Mouse (Mus musculus) limb, embryonic 15.5 days (tissue): ENCODE results near the gene Etv1. TPM values are rescaled to one million over a fixed set of nuclear protein-coding genes. Genes with fewer than 3 reads are reported as not detected.

ENCODE experiments used
- ATAC-seq: fragments of 200-750 bp; cut with Nextera tagmentation; 2 replicates; pipeline ENCODE4 v1.8.0; 2017; ENCODE audit warnings: low read depth, moderate TSS enrichment; ENCODE audit not compliant: insufficient number of reproducible peaks, low FRiP score, low TSS enrichment
- H3K27ac ChIP-seq: fragments of 300-500 bp; sonication (generic); 2 replicates; pipeline ENCODE4 v1.5.1; 2015; ENCODE audit warnings: moderate library complexity, mild to moderate bottlenecking, inconsistent platforms
- H3K27me3 ChIP-seq: fragments of 300-500 bp; sonication (generic); 2 replicates; pipeline ENCODE4 v1.6.1; 2015; ENCODE audit warnings: inconsistent platforms
- H3K36me3 ChIP-seq: fragments of 300-500 bp; sonication (generic); 2 replicates; pipeline ENCODE4 v1.6.1; 2015; ENCODE audit warnings: inconsistent platforms
- H3K4me1 ChIP-seq: fragments of 300-500 bp; sonication (generic); 2 replicates; pipeline ENCODE4 v1.6.1; 2015; ENCODE audit warnings: inconsistent platforms
- H3K4me2 ChIP-seq: fragments of 300-500 bp; sonication (generic); 2 replicates; pipeline ENCODE4 v1.6.1; 2015; ENCODE audit warnings: mild to moderate bottlenecking, inconsistent platforms
- H3K4me3 ChIP-seq: fragments of 300-500 bp; sonication (generic); 2 replicates; pipeline ENCODE4 v1.5.1; 2015; ENCODE audit warnings: mild to moderate bottlenecking, inconsistent platforms
- H3K9ac ChIP-seq: fragments of 300-500 bp; sonication (generic); 2 replicates; pipeline ENCODE4 v1.6.1; 2015; ENCODE audit warnings: inconsistent platforms
- H3K9me3 ChIP-seq: fragments of 300-500 bp; sonication (generic); 2 replicates; pipeline ENCODE4 v1.6.1; 2016; ENCODE audit warnings: inconsistent platforms
- WGBS: fragments of 180-500 bp; shearing (Covaris S2); methylation state at CpG from one replicate; pipeline ENCODE4 v1.1.7; 2015; 5-methylcytosine and 5-hydroxymethylcytosine counted together
- polyA plus RNA-seq: library from polyadenylated mRNA; unstranded; fragments of >200 nt; fragmentation: Nextera tagmentation; extraction: Ambion mirVana; gene quantifications from 2 replicates; pipeline ENCODE4 v1.2.1, GENCODE M21; 2015

Etv1 gene
- 23.7 and 27.2 TPM in 2 replicates for polyA plus RNA-seq

GRCm38 (mm10) chr12:38779186-38779777 is at the start of gene Etv1:
TSS of gene Etv1 (plus strand) at chr12:38779380.
- H3K36me3 ChIP-seq, result no peaks in the 10 kb centered on the region
- peak within 1 kb of the TSS; percentile 61 for H3K4me3 ChIP-seq
- WGBS, result under 1% methylated on average over 20 of the region's 20 CpGs
- H3K27ac ChIP-seq, result peak within 1 kb of the TSS; percentile 95
- H3K27me3 ChIP-seq, result no peaks in the 10 kb centered on the region
- H3K4me2 ChIP-seq, result peak within 1 kb of the TSS; percentile 92
- peak within 1 kb of the TSS; percentile 47 for H3K9ac ChIP-seq
- H3K4me1 ChIP-seq, result no peaks in the 10 kb centered on the region; the same call in 1 of the 2 replicates
- peak; percentile 27 for ATAC-seq
- no peaks in the 10 kb centered on the region for H3K9me3 ChIP-seq

GRCm38 (mm10) chr12:38729661-38730060 is 49.5 kb upstream of the Etv1 start:
- Histone ChIP-seq H3K27ac (no peak overlapping the region), H3K4me3 (no peak overlapping the region), H3K4me1 (no peaks in the 10 kb centered on the region), H3K4me2 (no peak overlapping the region), H3K27me3 (no peaks in the 10 kb centered on the region), H3K9me3 (no peaks in the 10 kb centered on the region), H3K9ac (no peak overlapping the region), H3K36me3 (no peaks in the 10 kb centered on the region)
- ATAC-seq, result no peak
- WGBS, result 77% methylated on average over 3 of the region's 3 CpGs

GRCm38 (mm10) chr12:38730791-38731190 is 48.4 kb upstream of the Etv1 start:
- no peak for ATAC-seq
- no peak overlapping the region for H3K27ac ChIP-seq
- no peaks in the 10 kb centered on the region for H3K9me3 ChIP-seq
- H3K27me3 ChIP-seq, result no peaks in the 10 kb centered on the region
- H3K4me2 ChIP-seq, result no peak overlapping the region
- H3K4me3 ChIP-seq, result no peak overlapping the region
- WGBS, result 90% methylated on average over 2 of the region's 2 CpGs
- H3K4me1 ChIP-seq, result no peaks in the 10 kb centered on the region
- H3K9ac ChIP-seq, result no peak overlapping the region
- no peaks in the 10 kb centered on the region for H3K36me3 ChIP-seq

GRCm38 (mm10) chr12:38759322-38759721 is 19.9 kb upstream of the Etv1 start:
- H3K36me3 ChIP-seq, result no peaks in the 10 kb centered on the region
- no peak for ATAC-seq
- H3K9me3 ChIP-seq, result no peaks in the 10 kb centered on the region
- no peaks in the 10 kb centered on the region for H3K27me3 ChIP-seq
- H3K9ac ChIP-seq, result no peak overlapping the region
- no peak overlapping the region for H3K4me3 ChIP-seq
- H3K4me2 ChIP-seq, result no peak overlapping the region
- H3K27ac ChIP-seq, result no peak overlapping the region
- 27% methylated on average over 2 of the region's 2 CpGs for whole genome bisulfite sequencing
- H3K4me1 ChIP-seq, result no peaks in the 10 kb centered on the region

GRCm38 (mm10) chr12:38777316-38777715 is 1.9 kb upstream of the Etv1 start:
- H3K9ac ChIP-seq, result no peak overlapping the region
- peak overlapping the region; percentile 95 for H3K27ac ChIP-seq
- H3K36me3 ChIP-seq, result no peaks in the 10 kb centered on the region
- no peak for ATAC-seq
- no peaks in the 10 kb centered on the region for H3K27me3 ChIP-seq
- H3K4me1 ChIP-seq, result no peaks in the 10 kb centered on the region; the same call in 1 of the 2 replicates
- peak overlapping the region; percentile 92 for H3K4me2 ChIP-seq
- 42% methylated on average over 7 of the region's 7 CpGs for WGBS
- H3K9me3 ChIP-seq, result no peaks in the 10 kb centered on the region
- H3K4me3 ChIP-seq, result peak overlapping the region; percentile 61

GRCm38 (mm10) chr12:38777957-38778298 is 1.3 kb upstream of the Etv1 start:
- Histone ChIP-seq H3K36me3 (no peaks in the 10 kb centered on the region), H3K9me3 (no peaks in the 10 kb centered on the region), H3K9ac (no peak overlapping the region), H3K4me3 (peak overlapping the region; percentile 61), H3K4me1 (no peaks in the 10 kb centered on the region; the same call in 1 of the 2 replicates), H3K27ac (peak overlapping the region; percentile 95), H3K27me3 (no peaks in the 10 kb centered on the region), H3K4me2 (peak overlapping the region; percentile 92)
- 5% methylated on average over 6 of the region's 6 CpGs for WGBS
- no peak for ATAC-seq

- Histone ChIP-seq H3K9me3 (no peaks in the 10 kb centered on the region), H3K36me3 (no peaks in the 10 kb centered on the region), H3K4me2 (peak overlapping the region; percentile 92), H3K27me3 (no peaks in the 10 kb centered on the region), H3K4me3 (peak overlapping the region; percentile 61), H3K27ac (peak overlapping the region; percentile 95), H3K4me1 (no peaks in the 10 kb centered on the region; the same call in 1 of the 2 replicates), H3K9ac (peak overlapping the region; percentile 47)
- under 1% methylated on average over 37 of the region's 37 CpGs for WGBS
- ATAC-seq, result peak; percentile 89
These were observed 693 bp upstream of the Etv1 start for GRCm38 (mm10) chr12:38778299-38779075.

GRCm38 (mm10) chr12:38780006-38780954 is 1.1 kb downstream of the Etv1 start:
- Histone ChIP-seq H3K9me3 (no peaks in the 10 kb centered on the region), H3K4me3 (peak overlapping the region; percentile 61), H3K4me2 (peak overlapping the region; percentile 92), H3K27ac (peak overlapping the region; percentile 95), H3K4me1 (no peaks in the 10 kb centered on the region; the same call in 1 of the 2 replicates), H3K36me3 (no peaks in the 10 kb centered on the region), H3K27me3 (no peaks in the 10 kb centered on the region), H3K9ac (peak overlapping the region; percentile 47)
- no peak for ATAC-seq
- under 1% methylated on average over 33 of the region's 33 CpGs for WGBS

- WGBS, result 2% methylated on average over 11 of the region's 11 CpGs
- H3K4me2 ChIP-seq, result peak overlapping the region; percentile 92
- no peak for ATAC-seq
- H3K9me3 ChIP-seq, result no peaks in the 10 kb centered on the region
- H3K4me1 ChIP-seq, result no peaks in the 10 kb centered on the region; the same call in 1 of the 2 replicates
- H3K4me3 ChIP-seq, result peak overlapping the region; percentile 61
- H3K36me3 ChIP-seq, result no peaks in the 10 kb centered on the region
- H3K9ac ChIP-seq, result peak overlapping the region; percentile 42; the same call in 1 of the 2 replicates
- no peaks in the 10 kb centered on the region for H3K27me3 ChIP-seq
- H3K27ac ChIP-seq, result peak overlapping the region; percentile 95
These were observed 1.8 kb downstream of the Etv1 start for GRCm38 (mm10) chr12:38780955-38781304.

GRCm38 (mm10) chr12:38781686-38782085 is 2.5 kb downstream of the Etv1 start:
- H3K4me3 ChIP-seq, result peak overlapping the region; percentile 61
- no peaks in the 10 kb centered on the region for H3K9me3 ChIP-seq
- peak overlapping the region; percentile 92 for H3K4me2 ChIP-seq
- no peak overlapping the region for H3K9ac ChIP-seq
- 38% methylated on average over 6 of the region's 6 CpGs for whole genome bisulfite sequencing
- H3K27ac ChIP-seq, result no peak overlapping the region
- H3K4me1 ChIP-seq, result no peaks in the 10 kb centered on the region; the same call in 1 of the 2 replicates
- no peaks in the 10 kb centered on the region for H3K36me3 ChIP-seq
- no peaks in the 10 kb centered on the region for H3K27me3 ChIP-seq
- ATAC-seq, result no peak

GRCm38 (mm10) chr12:38783291-38783690 is 4.1 kb downstream of the Etv1 start:
- Histone ChIP-seq H3K27me3 (no peaks in the 10 kb centered on the region), H3K9me3 (no peaks in the 10 kb centered on the region), H3K4me2 (no peak overlapping the region), H3K4me1 (0 out of 2 replicates have a peak, but pooled peaks cover 3% of the 10 kb centered on the region), H3K4me3 (no peak overlapping the region), H3K36me3 (no peaks in the 10 kb centered on the region), H3K9ac (no peak overlapping the region), H3K27ac (no peak overlapping the region)
- WGBS, result 59% methylated on average over 1 of the region's 1 CpGs
- no peak for ATAC-seq
